Mouse (Mus musculus) right cerebral cortex, adult 18-20 months (tissue): ENCODE data around the gene Ppil3.
A peak's percentile ranks its signal among the peaks of the same experiment; 100 is the strongest.

Experiments used
- DNase-seq: peaks from one replicate; pipeline ENCODE4 v3.0.0; 2022; ENCODE audit warnings: mixed read lengths

The Ppil3 gene

GRCm38 (mm10) chr1:58408141-58408540, 37.1 kb downstream of the Ppil3 start:
- DNase-seq = no peak

- DNase-seq = no peak
These were observed 38.0 kb downstream of the Ppil3 start for GRCm38 (mm10) chr1:58407321-58407720.

DNA sequence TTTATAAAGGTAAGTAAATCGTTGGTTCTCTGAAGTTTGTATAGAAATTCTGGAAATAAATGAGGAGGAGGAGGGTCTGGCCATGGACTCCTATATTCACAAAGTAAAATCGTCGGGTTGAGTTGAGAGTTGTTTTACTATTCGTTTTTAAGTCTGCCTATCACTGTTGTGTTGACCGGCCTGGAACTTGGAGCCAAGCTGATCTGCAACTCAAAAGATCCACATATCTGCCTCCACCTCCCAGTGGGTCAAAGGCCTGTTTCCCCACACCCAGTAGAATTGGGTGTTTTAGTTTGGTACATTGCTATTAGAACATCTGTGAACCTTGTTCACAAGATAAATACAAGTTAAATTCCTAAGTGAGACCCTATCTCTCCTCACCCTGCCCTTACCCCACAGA, 41.5 kb downstream of the Ppil3 start:
- no peak for DNase-seq

GRCm38 (mm10) chr1:58401396-58401795, 43.9 kb downstream of the Ppil3 start:
- DNase-seq = no peak

- DNase-seq = no peak
These were observed 47.6 kb downstream of the Ppil3 start for GRCm38 (mm10) chr1:58397731-58398130.

DNA sequence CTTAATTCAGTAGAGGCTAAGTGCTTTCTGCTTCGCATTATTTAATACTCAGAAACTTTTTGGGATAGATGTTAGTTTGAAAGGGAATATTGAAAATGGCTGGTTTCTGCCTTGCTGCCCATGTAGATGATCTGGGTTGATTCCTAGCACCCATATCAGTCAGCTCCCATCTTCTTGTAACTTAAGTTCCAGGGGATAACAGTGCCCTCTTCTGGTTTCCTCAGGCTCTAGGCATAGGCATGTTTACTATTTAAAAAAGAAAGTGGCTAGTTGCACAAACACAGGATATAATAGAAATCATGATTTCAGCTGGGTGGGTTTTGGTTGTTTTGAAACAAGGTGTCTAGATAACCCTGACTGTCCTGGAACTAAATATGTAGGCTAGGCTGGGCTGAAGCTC, 49.1 kb downstream of the Ppil3 start:
- DNase-seq = no peak

GRCm38 (mm10) chr1:58395341-58395740, 49.9 kb downstream of the Ppil3 start:
- no peak for DNase-seq

GRCm38 (mm10) chr1:58393284-58394195, 51.7 kb downstream of the Ppil3 start:
- DNase-seq = peak; percentile 57

GRCm38 (mm10) chr1:58392652-58393283, 52.5 kb downstream of the Ppil3 start, which contains the start of gene Bzw1:
Gene Bzw1 (plus strand): TSS chr1:58392898.
- peak; percentile 94 for DNase-seq

GRCm38 (mm10) chr1:58392268-58392651, 53.0 kb downstream of the Ppil3 start:
- DNase-seq = no peak

DNA sequence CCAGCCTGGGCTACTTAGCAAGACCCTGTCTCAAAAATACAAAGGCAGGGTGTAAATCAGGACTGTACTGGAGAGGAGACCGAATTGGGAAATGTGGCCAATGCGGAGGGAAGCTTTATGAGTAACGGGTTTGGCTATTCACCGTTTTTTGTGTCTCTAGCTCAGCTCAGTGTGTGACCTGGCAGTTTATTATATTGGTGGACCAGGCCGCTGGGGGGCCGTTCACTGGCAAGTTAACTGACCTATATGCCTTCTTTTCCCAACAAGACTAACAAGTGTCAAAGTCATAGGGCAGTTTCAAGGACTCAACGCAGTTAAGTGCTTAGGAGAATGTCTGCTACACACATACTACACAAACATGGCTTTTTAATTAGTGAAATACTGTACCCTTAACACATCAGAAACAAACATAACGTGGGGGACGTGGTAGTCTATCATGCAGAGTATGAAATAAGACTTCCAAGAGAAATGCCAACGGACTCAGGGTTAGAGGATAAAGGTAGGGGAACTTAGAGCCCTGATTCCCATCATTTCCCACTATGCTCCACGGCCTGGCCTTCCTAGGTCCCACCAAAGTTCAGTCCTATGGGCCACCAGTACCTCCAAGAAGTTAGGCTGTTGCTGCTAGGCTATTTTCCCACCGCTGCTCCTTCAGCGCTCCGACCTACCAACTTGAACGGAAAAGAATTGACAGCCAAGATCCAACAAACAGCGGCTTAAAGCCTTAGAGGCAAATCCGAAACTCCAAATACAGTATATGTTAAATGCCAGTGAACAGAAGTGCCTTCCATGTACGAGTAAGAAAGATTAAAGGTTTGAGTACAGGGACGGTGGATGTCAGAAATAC, 53.6 kb downstream of the Ppil3 start:
- DNase-seq = no peak

DNA sequence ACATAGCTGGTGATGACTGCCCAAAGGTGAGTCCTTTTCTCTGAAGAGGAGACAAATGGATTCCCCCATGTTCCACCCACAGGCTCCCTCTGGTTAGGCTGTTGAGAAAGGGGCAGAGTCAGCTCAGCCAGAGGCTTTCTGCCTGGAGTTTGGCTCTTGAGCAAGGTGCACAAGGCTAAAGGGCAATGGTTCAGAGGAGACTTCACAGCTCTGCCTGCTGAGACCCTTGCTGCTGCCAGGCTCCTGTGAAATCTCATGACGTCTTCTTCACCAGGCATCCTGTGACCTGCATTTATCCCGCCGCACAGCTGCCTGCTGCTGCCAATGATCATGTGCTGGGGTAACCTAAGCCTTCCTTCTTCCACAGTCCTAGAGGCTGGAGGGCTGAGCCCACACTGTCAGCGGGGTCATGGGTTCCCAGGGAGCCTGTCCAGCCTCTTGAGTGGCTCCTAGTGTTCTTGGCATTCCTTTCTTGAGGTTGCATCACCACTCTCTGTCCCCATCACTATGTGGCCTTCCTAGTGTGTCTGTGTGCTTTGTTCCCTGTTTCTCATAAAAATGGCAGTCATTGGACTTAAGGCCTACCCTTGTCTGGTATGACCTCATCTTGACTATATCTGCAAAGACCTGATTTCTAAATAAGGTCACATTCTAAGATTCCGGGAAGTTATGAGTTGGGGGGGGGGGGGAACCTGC, 62.6 kb downstream of the Ppil3 start:
- no peak for DNase-seq
